Mouse (Mus musculus) spleen, postnatal 36 days (tissue): ENCODE results near the gene Fam243.

Experiments
- DNase-seq, 2 experiments: peaks; one replicate each; pipeline ENCODE4 v3.0.0; 2022; ENCODE audit warnings: low spot score in 2 of 2, mixed read lengths in 1 of 2

Gene Fam243

DNA sequence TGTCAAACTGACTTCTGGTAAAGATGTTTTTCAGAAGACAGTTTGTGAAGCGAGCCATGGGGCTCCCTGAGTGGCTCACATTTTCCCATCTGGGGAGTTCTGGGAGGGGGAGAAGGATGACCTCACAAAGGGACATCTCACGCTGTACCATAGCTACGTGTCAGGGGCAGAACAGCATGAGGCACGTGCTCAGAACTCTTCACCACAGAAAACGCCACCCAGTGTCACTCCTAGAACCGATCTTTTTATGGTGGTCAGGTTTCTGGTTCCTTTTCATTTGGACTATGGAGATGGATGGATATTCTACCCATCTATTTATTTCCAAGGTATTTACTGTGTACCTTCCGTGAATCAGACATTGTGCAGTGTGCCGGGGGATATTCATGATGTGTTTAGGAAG lies at the start of gene Fam243:
Fam243 (minus strand) TSS at position 101 of the 400 bp plus-strand sequence.
- DNase-seq, result no peak

DNA sequence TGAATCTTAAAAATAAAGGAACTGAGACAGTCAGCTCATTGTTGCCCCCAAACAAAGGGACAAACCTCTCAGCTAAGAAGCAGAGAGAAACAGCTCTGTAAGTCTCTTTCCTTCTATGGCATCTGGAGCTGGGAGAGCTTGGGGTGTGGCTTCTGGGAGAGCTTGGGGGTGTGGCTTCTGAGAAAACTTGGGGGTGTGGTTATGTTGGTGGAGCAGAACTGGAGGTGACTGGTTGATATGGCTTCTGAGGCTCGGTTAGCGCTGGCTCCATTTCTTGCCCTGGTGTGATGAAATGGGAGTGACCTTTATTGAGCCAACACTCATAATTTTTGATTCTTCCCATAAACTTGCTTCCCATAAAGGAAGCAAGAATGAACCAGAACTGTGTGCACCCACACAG lies 48.0 kb upstream of the Fam243 start:
- no peak for DNase-seq

GRCm38 (mm10) chr16:92365477-92365876 lies 44.2 kb upstream of the Fam243 start:
- no peak for DNase-seq

DNA sequence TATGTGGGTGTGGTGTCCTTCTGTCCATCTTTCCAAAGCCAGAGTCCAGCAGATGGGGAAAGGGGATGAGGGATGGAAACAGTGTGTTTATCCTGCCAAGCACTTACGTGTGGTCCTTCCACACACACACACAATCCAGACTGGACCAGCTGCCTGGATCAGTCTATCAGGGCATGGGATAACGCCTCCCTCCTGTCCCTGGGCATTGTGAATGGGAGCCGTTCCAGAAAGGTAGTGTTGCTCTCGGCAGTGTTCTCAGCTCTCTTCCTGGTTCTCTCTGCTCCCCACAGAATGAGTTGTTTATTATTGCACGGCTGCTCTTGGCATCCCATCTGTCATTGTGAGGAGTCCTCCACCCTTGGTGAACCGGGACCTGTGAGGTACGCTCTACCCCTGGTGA lies 39.5 kb upstream of the Fam243 start:
- DNase-seq, result no peak

DNA sequence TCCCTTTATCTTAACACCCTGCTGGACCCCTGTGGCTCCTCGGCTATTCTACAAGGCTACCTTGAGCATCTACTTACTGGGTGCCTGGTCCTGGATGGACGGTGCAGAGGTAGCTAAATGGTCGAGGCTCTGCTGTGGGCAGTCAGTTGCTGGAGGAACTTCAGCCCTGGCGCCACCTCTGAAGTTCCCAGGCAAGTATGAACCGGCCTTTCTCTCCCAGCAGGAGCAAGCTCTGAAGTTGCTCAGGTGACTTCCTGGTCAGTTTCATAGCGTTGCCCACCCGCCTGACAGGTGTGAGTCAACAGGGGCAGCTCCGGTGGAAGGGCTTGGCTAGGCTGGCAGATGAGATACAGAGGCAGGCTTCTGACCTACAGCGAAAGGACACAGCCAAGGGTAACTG lies 38.0 kb upstream of the Fam243 start, which contains the start of gene Kcne1:
Kcne1 (minus strand) TSS at position 240 of the 400 bp plus-strand sequence.
- DNase-seq, result no peak

DNA sequence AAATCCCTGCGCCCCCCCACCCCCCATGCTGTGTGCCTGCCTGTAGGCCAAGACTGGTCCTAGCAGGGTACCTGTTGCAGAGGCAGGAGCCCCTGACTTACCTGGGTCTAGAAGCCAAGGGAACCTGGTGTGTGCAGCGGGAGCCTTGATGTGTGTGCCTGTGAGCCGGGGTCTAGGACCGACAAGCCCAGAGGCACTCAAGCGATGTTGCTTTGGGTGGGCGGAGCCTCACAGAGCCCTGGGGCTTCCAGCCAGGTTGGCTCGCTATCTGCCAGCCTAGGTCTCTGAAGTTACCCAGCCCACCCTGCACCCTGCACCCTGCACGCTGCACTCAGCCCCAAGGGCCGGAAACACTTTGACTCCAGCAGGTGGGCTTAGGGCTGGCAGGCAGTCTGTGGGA lies 37.5 kb upstream of the Fam243 start:
- DNase-seq, result no peak

DNA sequence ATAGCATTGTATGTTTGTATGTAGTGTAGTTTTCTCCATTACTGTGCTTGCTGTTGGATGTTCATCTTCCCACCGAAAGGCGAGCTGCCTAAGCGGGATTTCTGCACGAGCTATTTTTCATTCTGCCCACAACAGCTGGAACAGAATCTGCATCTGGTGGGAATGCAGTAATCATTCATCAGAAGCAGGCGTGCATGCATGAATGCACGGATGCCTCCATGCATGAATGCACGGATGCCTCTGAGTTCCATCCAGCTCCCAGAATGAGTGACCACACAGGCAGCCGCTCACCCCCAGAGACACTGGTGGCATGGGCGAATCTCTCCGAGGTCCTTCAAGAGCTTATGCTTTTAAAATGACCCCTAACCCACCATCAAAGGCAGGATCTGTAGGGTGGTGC lies 36.3 kb upstream of the Fam243 start:
- DNase-seq, result no peak

DNA sequence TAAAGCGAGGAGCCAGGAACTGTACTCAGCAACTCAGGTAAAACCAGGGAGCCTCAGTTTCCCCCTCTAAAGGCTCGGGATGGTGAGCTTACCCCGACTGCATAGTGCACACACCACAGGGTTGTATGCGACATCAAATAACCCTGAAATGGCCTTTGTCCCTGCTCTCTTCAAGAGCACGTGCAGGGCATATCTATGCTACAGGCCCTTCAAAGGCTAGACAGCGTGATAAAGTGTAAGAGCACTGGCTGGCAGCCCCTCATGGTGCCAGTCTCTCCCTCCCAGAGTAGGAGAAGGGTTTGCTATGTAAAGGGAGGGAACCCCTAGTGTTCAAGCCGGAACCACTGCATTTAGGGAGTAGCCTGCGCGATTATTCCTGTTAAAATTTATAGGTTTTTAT lies 35.8 kb upstream of the Fam243 start:
- DNase-seq, result no peak

GRCm38 (mm10) chr16:92355982-92356381 lies 34.7 kb upstream of the Fam243 start:
- no peak for DNase-seq

GRCm38 (mm10) chr16:92355366-92355765 lies 34.1 kb upstream of the Fam243 start:
- DNase-seq, result no peak

DNA sequence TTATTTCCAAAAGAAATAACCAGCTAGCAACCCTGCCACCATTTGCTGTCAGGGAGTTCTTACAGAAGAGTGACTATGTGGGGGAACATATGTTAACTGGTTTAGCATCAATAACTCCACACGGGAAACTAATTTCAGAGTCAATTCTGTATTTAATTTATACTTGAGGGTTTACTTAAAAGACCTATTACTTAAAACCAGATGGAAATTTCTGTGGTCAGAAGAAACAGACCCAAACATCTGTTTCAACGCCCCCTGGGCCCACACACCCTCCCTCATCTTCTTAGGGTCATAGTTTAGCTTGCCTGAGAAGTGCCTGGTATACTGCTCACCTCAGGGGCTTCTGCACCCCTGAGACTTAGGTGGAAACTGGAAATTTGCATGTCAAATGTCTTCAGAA lies 32.7 kb upstream of the Fam243 start:
- no peak for DNase-seq

DNA sequence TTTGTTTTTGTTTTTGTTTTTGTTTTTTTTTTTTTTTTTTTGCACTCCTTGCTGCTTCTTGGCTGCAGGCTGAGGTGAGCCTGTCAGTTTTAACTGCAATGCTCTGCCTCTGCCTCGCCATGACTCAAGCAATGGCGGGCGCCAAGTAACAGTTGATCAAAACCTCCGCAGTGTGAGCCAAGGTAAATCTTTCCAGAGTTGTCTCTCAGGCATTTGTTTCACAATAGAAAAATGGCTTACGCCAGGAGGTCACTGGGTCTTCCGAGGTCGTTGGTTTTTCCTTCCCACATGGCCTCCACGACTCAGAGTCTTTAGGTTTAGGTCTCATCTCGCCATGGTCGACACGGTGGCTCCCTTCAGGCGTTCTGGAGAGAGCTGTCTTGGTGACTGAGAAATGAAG lies 32.1 kb upstream of the Fam243 start:
- DNase-seq, result no peak

- no peak for DNase-seq
Measured at GRCm38 (mm10) chr16:92348941-92349340, 27.7 kb upstream of the Fam243 start.

- DNase-seq, result no peak
Measured at GRCm38 (mm10) chr16:92346297-92346916, 25.2 kb upstream of the Fam243 start.

GRCm38 (mm10) chr16:92345177-92345576 lies 23.9 kb upstream of the Fam243 start:
- DNase-seq, result no peak

- peak; percentile 9 to 29 for DNase-seq
Measured at GRCm38 (mm10) chr16:92340612-92341511, 19.6 kb upstream of the Fam243 start.

DNA sequence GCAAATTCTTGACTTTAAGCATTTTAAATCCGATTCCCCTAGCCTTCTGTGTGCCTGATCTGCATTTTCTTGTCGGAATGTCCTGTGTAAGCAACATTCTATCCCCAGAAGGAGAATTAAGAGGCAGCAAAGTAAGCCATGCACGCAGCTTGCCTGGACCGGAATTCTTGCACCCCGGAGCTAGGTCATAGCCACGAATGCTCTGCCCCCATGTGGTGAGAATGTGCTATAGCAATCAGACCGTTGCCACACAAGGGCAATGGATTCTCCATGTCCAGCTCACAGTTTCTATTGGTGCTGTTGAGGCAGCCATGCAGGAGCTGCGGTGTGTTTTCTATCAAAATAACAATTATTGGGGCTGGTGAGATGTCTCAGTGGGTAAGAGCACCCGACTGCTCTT lies 15.0 kb upstream of the Fam243 start:
- peak; percentile 19 to 28 for DNase-seq

DNA sequence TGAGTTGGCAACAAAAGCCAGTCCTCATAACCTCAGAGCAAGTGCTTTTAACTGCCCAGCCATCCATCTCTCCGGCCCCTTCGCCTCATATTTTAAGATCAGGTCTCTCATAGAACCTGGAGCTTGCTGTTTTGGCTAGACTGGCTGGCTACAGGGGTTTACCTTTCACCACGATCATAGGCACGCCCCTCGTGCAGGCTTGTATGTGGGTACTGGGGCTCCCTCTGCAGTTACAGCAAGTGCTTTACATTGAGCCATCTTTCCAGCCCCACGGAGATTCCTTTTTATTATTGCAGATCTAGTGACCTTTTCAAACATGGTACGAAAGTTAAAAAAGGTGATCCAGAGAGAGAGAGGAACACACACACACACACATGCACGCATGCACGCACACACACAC lies 13.4 kb upstream of the Fam243 start:
- DNase-seq, result no peak

- no peak for DNase-seq
Measured at GRCm38 (mm10) chr16:92330966-92331365, 9.7 kb upstream of the Fam243 start.

DNA sequence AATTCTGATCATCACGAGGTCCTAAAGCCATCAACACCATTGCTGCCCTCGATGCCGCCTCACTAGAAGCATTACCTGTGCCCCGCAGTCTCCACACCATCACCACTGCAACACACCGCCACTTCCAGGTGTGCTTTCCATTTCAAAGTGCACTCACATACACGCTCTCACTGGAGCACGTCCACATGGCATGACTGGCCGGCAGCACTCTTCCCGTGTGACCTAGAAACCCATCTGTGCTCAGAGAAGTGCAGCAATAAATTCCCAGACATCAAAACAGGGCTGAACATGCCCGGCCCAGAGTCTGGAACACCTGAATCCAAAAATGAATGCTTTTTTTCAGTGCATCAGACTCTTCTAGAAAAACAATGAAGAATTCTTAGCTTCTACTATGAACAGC lies 6.7 kb upstream of the Fam243 start:
- no peak for DNase-seq

GRCm38 (mm10) chr16:92325062-92325406 lies 3.8 kb upstream of the Fam243 start:
- DNase-seq, result no peak

- no peak for DNase-seq
Measured at GRCm38 (mm10) chr16:92324309-92325061, 3.2 kb upstream of the Fam243 start.

- DNase-seq, result no peak
Measured at GRCm38 (mm10) chr16:92320361-92320760, 880 bp downstream of the Fam243 start.
